Mouse (Mus musculus): Measurements from ENCODE around the gene Cebpe. TPM values are rescaled to one million over a fixed set of nuclear protein-coding genes. Genes with fewer than 3 reads are reported as not detected.

The Cebpe gene
- polyA plus RNA-seq, 1 experiment from 2014 or later = not detected

DNA sequence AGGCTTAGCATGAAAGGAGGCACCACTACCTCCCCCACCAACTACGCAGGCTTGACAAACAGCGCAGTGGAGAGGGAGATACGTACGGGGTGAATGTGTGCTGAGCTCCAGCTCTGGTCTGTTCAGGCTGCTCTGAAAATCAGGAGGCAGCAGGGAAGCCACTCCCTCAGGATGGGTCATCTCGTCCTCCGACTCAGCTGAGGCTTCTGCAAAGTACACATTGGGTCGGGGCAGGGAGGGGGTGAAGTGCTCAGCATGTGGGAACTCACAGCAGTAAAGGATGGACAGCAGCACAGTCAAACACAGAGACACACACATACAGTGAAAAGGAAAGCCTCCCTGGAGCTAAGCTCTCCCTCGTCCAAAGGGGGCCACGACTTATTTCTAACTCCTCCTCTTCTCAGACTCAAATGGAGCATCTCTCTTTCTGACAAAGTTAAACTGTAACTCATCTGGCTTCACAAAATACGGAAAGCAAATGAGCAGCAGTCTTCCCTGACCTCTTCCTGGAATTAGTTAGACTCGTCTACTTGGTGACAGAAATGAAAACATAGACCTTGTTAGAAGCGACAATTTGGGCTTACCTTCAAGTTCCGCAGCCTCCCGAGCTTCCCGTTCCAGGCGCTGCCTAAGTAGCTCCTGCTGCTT, 33.2 kb downstream of the Cebpe start:
- ChIA-PET POLR2A (interaction anchor here (0.6 kb wide), 2 partner anchors 69 to 155 kb away, joined by 3 to 4 read pairs; no protein-coding TSS in a partner anchor), CTCF (interaction anchor here (0.9 to 4.3 kb wide), 6 partner anchors 9 to 109 kb away, joined by 3 to 20 read pairs (median 6); no protein-coding TSS in a partner anchor)
- TF ChIP-seq CTCF (IDR thresholded peaks at IDR 0.05) = no peak
- in situ Hi-C loops (cut with MboI; ENCODE audit: low pct_unique_long_range_greater_than_20kb) = no loop called here
- no peaks in the 10 kb centered on the region for H3K27me3 ChIP-seq
- ATAC-seq = peak; percentile 87
- DNase-seq (ENCODE audit: low read depth, low spot score) = no peak

DNA sequence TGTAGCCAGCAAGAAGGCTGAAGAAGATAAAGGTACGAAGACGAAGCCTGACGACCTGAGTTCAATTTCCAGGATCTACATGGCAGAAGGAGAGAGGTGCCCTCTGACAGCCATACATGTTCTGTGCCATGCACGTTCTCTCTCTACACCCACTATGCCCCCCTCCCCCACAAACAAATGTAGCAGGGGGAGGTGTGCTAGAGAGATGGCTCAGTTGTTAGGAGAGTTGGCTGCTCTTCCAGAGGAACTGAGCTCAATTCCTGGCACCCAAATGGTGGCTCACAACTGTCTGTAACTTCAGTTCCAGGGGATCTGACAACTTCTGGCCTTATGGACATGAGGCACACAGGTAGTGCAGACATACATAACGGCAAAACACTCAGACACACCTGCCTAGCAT, 35.7 kb downstream of the Cebpe start:
- H3K27me3 ChIP-seq = no peaks in the 10 kb centered on the region
- TF ChIP-seq CTCF (IDR thresholded peaks at IDR 0.05) = no peak
- in situ Hi-C loops (cut with MboI; ENCODE audit: low pct_unique_long_range_greater_than_20kb) = no loop called here
- ATAC-seq (no peak), DNase-seq (ENCODE audit: low read depth, low spot score) (no peak)
- ChIA-PET POLR2A (no interaction called here), CTCF (interaction anchor here (0.7 to 9.3 kb wide), 2 partner anchors 15 to 38 kb away, joined by 3 to 62 read pairs; no protein-coding TSS in a partner anchor)

DNA sequence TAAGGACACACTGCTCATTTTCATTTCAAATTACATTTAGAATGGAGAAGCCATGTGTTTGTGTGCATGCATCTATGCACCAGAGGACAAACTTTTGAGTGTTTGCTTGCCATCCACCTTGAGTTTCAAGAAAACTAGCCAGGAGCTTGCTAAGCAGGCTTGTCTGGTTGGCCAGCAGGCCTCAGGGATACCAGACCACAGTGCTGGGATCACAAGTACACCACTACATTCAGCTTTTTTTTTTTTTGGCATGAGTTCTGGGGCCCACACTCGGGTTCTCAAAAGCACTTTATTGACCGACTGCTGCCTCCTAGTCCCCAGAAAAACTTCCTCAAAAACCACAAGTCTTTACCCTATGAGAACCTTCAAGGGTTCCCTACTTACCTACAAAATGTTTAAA, 37.7 kb downstream of the Cebpe start:
- DNase-seq (ENCODE audit: low read depth, low spot score) = no peak
- H3K27me3 ChIP-seq = no peaks in the 10 kb centered on the region
- in situ Hi-C loops (cut with MboI; ENCODE audit: low pct_unique_long_range_greater_than_20kb) = no loop called here
- no peak for ATAC-seq
- no peak for TF ChIP-seq CTCF (IDR thresholded peaks at IDR 0.05)
- CTCF ChIA-PET = interaction anchor here (1.6 to 9.3 kb wide), 3 partner anchors 10 to 33 kb away, joined by 5 to 62 read pairs (median 5); partner anchors contain the start of gene Cdh24
- POLR2A ChIA-PET = no interaction called here

DNA sequence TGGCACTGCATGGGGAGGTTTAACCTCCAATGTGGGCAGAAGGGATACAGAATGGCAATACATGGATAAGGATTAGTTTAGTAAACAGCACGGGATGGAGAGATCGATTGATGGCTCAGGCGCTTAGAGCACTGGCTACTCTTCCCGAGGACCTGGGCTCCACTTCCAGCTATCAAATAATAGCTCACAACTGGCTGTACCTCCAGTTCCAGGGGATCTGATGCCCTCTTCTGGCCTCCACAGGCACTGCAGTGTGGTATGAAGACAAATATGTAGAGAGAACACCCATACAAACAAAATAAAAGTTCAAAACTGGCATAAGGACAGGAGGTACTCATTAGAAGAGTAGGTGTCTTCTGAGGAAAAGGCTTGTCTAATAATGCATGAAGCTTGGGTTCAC, 42.6 kb downstream of the Cebpe start:
- in situ Hi-C loops (cut with MboI; ENCODE audit: low pct_unique_long_range_greater_than_20kb) = no loop called here
- TF ChIP-seq CTCF (IDR thresholded peaks at IDR 0.05) = peak; percentile 80
- no peak for ATAC-seq
- no peak for DNase-seq (ENCODE audit: low read depth, low spot score)
- POLR2A ChIA-PET = interaction anchor here (0.6 kb wide), 1 partner anchor 33 kb away, joined by 3 read pairs; no protein-coding TSS in a partner anchor
- H3K27me3 ChIP-seq = no peaks in the 10 kb centered on the region
- CTCF ChIA-PET = interaction anchor here (0.7 to 9.3 kb wide), 11 partner anchors 8 to 413 kb away, joined by 3 to 62 read pairs (median 5); partner anchors contain the start of genes 1700123O20Rik, Acin1 and Rem2

DNA sequence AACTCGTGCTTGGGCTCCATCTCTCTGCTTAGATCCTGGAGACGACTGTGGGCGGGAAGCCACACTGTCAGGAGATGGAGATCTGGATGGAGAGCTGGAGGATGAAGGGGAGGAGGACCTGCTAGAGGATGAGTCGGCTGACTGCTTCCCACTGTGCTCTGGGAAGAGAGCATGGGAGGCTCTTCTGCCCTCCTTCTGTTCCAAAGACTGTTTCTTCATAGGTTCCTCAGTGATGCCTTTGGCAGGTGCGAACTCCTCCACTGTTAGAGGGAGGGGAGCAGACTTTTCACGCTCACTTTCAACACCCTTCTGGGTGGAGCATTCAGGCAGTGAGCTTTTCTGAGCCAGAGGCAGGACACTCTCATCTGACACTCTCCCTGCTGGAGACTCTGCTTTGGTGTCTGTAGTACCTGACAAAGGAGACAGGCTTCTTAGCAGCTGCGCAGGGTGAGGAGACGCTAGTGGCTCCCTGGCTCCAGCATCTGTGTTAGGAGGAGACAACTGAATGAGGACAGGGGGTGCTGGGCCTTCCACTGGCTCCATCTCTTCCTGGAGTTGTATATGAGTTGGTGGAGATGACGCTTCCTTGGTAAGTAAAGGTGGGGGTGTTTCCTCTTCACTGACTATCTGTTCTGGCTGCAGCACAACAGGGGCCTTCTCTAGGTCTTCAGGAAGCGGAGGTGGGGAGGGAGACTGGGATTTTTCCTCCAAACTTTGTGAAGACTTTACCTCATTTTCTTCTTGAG, 47.3 kb downstream of the Cebpe start:
- in situ Hi-C loops (cut with MboI; ENCODE audit: low pct_unique_long_range_greater_than_20kb) = no loop called here
- ChIA-PET CTCF (interaction anchor here (2.4 to 2.5 kb wide), 2 partner anchors 13 to 14 kb away, joined by 7 to 9 read pairs; no protein-coding TSS in a partner anchor), POLR2A (no interaction called here)

More for the DNA sequence above, 47.3 kb downstream of the Cebpe start:
- TF ChIP-seq CTCF (IDR thresholded peaks at IDR 0.05) = no peak
- DNase-seq (ENCODE audit: low read depth, low spot score) = no peak
- no peak for ATAC-seq
- H3K27me3 ChIP-seq = no peaks in the 10 kb centered on the region

Other genes starting within 250 kb of the Cebpe start
- gene Lrp10, start 248.0 kb downstream of the Cebpe start, polyA plus RNA-seq (2021) = 185 TPM
- gene Rem2, start 236.1 kb downstream of the Cebpe start, polyA plus RNA-seq (2021) = 0.27 TPM
- gene Prmt5, start 194.6 kb downstream of the Cebpe start, polyA plus RNA-seq (2021) = 57.4 TPM
- gene Haus4, start 157.6 kb downstream of the Cebpe start, polyA plus RNA-seq (2021) = 23.3 TPM
- gene Ajuba, start 134.6 kb downstream of the Cebpe start, polyA plus RNA-seq (2021) = 91.9 TPM
- gene 4931414P19Rik, start 106.2 kb downstream of the Cebpe start, polyA plus RNA-seq (2021) = 12.2 TPM
- gene Psmb5, start 94.2 kb downstream of the Cebpe start, polyA plus RNA-seq (2021) = 335 TPM
- 0.01 TPM for gene Psmb11, start 90.7 kb downstream of the Cebpe start, polyA plus RNA-seq (2021)
- not detected for gene Gm17606, start 71.2 kb downstream of the Cebpe start, polyA plus RNA-seq (2021)
- gene Cdh24, start 70.8 kb downstream of the Cebpe start, polyA plus RNA-seq (2021) = 7.0 TPM
- gene 1700123O20Rik, start 26.0 kb downstream of the Cebpe start, polyA plus RNA-seq (2021) = 69.8 TPM
- gene Acin1, start 25.2 kb downstream of the Cebpe start, polyA plus RNA-seq (2021) = 215 TPM
- gene Gm29776, start 13.3 kb downstream of the Cebpe start, polyA plus RNA-seq (2021) = 0.03 TPM
- 0.04 TPM for gene Slc7a8, start 69.8 kb upstream of the Cebpe start, polyA plus RNA-seq (2021)
- not detected for gene Rnf212b, start 102.0 kb upstream of the Cebpe start, polyA plus RNA-seq (2021)
- gene Homez, start 158.8 kb upstream of the Cebpe start, polyA plus RNA-seq (2021) = 14.5 TPM
- gene Ppp1r3e, start 165.4 kb upstream of the Cebpe start, polyA plus RNA-seq (2021) = 4.4 TPM
- gene Bcl2l2, start 171.2 kb upstream of the Cebpe start, polyA plus RNA-seq (2021) = 37.7 TPM
- 1.2 TPM for gene Gm20521, start 171.3 kb upstream of the Cebpe start, polyA plus RNA-seq (2021)
- 194 TPM for gene Pabpn1, start 180.3 kb upstream of the Cebpe start, polyA plus RNA-seq (2021)
- gene Slc22a17, start 201.0 kb upstream of the Cebpe start, polyA plus RNA-seq (2021) = 25.3 TPM
- gene Efs, start 214.0 kb upstream of the Cebpe start, polyA plus RNA-seq (2021) = not detected
- gene Il25, start 220.5 kb upstream of the Cebpe start, polyA plus RNA-seq (2021) = not detected
- gene Cmtm5, start 224.1 kb upstream of the Cebpe start, polyA plus RNA-seq (2021) = not detected